23 mouse cellular contexts compared by ENCODE assay signal in genomic region chr15:91203521-91203920, GRCm38 (mm10). TPM values are rescaled to one million over a fixed set of nuclear protein-coding genes. Genes with fewer than 3 reads are reported as not detected.
"Had no signal": no experiment of that assay in that cellular context is flagged by ENCODE, and none has a peak within 500 bp of the region (broad histone marks: within the 10 kb centered on the region; RNA-seq: fewer than 3 reads in every experiment).

No protein-coding gene starts in this region.

- H3K27ac ChIP-seq: neural tube, embryonic 15.5 days; stomach, embryonic 15.5 days; stomach, postnatal 0 days had no signal

- H3K9me3 ChIP-seq: neural tube, embryonic 15.5 days; stomach, embryonic 15.5 days had no signal

- H3K4me2 ChIP-seq: neural tube, embryonic 15.5 days; stomach, embryonic 15.5 days had no signal

- H3K36me3 ChIP-seq: neural tube, embryonic 15.5 days; stomach, embryonic 15.5 days had no signal

- H3K27me3 ChIP-seq: neural tube, embryonic 15.5 days; stomach, embryonic 15.5 days had no signal

- H3K4me1 ChIP-seq: neural tube, embryonic 15.5 days; stomach, embryonic 15.5 days had no signal

- DNase-seq: retina, postnatal 1 day; right cerebral cortex, adult 18-20 months; right cerebral cortex, postnatal 14 days; right cerebral cortex, postnatal 25 days; right cerebral cortex, postnatal 4 days; spleen, adult 18-20 months; thymus, adult 18-20 months; thymus, adult 2 months; thymus, postnatal 14 days; thymus, postnatal 25 days; thymus, postnatal 36 days; thymus, postnatal 4 days had no signal

- H3K9ac ChIP-seq: neural tube, embryonic 15.5 days; stomach, embryonic 15.5 days had no signal

- H3K4me3 ChIP-seq: neural tube, embryonic 15.5 days; stomach, embryonic 15.5 days had no signal

RNA-seq across cellular contexts. Expression of gene CN725425, which starts 4.2 kb away (rescaled TPM):
- total RNA-seq: neutrophil, adult 5-6 weeks had no signal
- polyA plus RNA-seq: neural tube, embryonic 14.5 days; neural tube, embryonic 15.5 days; small intestine, adult 2 months; spleen, adult 2 months; stomach, embryonic 14.5 days; stomach, embryonic 15.5 days; stomach, embryonic 16.5 days; stomach, postnatal 0 days; thymus, adult 2 months; thymus, postnatal 0 days; urinary bladder, adult 2 months had no signal
